Mouse (Mus musculus) stomach, embryonic 15.5 days (tissue): Measurements from ENCODE around the gene Nnmt. TPM values are rescaled to one million over a fixed set of nuclear protein-coding genes. Genes with fewer than 3 reads are reported as not detected.

Experiments
- ATAC-seq: fragments of 200-750 bp; cut with Nextera tagmentation; 2 replicates; pipeline ENCODE4 v1.8.0; 2017; ENCODE audit warnings: low read depth, moderate number of reproducible peaks, moderate TSS enrichment; ENCODE audit not compliant: insufficient read depth, low FRiP score
- H3K27ac ChIP-seq: fragments of 300-500 bp; sonication (generic); 2 replicates; pipeline ENCODE4 v1.5.1; 2015; ENCODE audit warnings: mild to moderate bottlenecking, inconsistent platforms
- H3K27me3 ChIP-seq: fragments of 300-500 bp; sonication (generic); replicated peaks from 2 replicates; pipeline ENCODE4 v1.6.1; 2015; ENCODE audit warnings: inconsistent platforms
- H3K36me3 ChIP-seq: fragments of 300-500 bp; sonication (generic); 2 replicates; pipeline ENCODE4 v1.6.1; 2015; ENCODE audit warnings: inconsistent platforms
- H3K4me1 ChIP-seq: fragments of 300-500 bp; sonication (generic); 2 replicates; pipeline ENCODE4 v1.6.1; 2015; ENCODE audit warnings: inconsistent platforms
- H3K4me2 ChIP-seq: fragments of 300-500 bp; sonication (generic); 2 replicates; pipeline ENCODE4 v1.6.1; 2015; ENCODE audit warnings: mild to moderate bottlenecking, inconsistent platforms
- H3K4me3 ChIP-seq: fragments of 300-500 bp; sonication (generic); replicated peaks from 2 replicates; pipeline ENCODE4 v1.5.1; 2015; ENCODE audit warnings: inconsistent platforms
- H3K9ac ChIP-seq: fragments of 300-500 bp; sonication (generic); 2 replicates; pipeline ENCODE4 v1.6.1; 2015; ENCODE audit warnings: inconsistent platforms
- H3K9me3 ChIP-seq: fragments of 300-500 bp; sonication (generic); 2 replicates; pipeline ENCODE4 v1.6.1; 2016; ENCODE audit warnings: inconsistent platforms
- WGBS: fragments of 180-500 bp; shearing (Covaris S2); methylation state at CpG from one replicate; pipeline ENCODE4 v1.1.7; 2015; 5-methylcytosine and 5-hydroxymethylcytosine counted together
- polyA plus RNA-seq: library from polyadenylated mRNA; unstranded; fragments of >200 nt; fragmentation: Nextera tagmentation; extraction: Ambion mirVana; gene quantifications from 2 replicates; pipeline ENCODE4 v1.2.1, GENCODE M21; 2015

The Nnmt gene
- polyA plus RNA-seq, 1 experiment from 2014 or later = 3.5 TPM

GRCm38 (mm10) chr9:48618111-48618510, 13.2 kb upstream of the Nnmt start:
- Histone ChIP-seq H3K36me3 (no peaks in the 10 kb centered on the region), H3K27ac (no peak overlapping the region), H3K4me2 (no peak overlapping the region), H3K9me3 (no peaks in the 10 kb centered on the region), H3K4me3 (no peak overlapping the region), H3K9ac (no peak overlapping the region), H3K4me1 (0 out of 2 replicates have a peak, but pooled peaks cover 6% of the 10 kb centered on the region), H3K27me3 (no peaks in the 10 kb centered on the region)
- WGBS = 70% methylated on average over 8 of the region's 8 CpGs
- ATAC-seq = no peak

- H3K9ac ChIP-seq = no peak overlapping the region
- no peaks in the 10 kb centered on the region for H3K27me3 ChIP-seq
- no peak overlapping the region for H3K4me2 ChIP-seq
- H3K36me3 ChIP-seq = no peaks in the 10 kb centered on the region
- H3K27ac ChIP-seq = no peak overlapping the region
- H3K4me3 ChIP-seq = no peak overlapping the region
- WGBS = 80% methylated on average over 3 of the region's 3 CpGs
- no peak for ATAC-seq
- H3K9me3 ChIP-seq = no peaks in the 10 kb centered on the region
- 0 out of 2 replicates have a peak, but pooled peaks cover 6% of the 10 kb centered on the region for H3K4me1 ChIP-seq
Measured at GRCm38 (mm10) chr9:48617511-48618010, 12.6 kb upstream of the Nnmt start.

- Histone ChIP-seq H3K4me2 (no peak overlapping the region), H3K27me3 (no peaks in the 10 kb centered on the region), H3K9me3 (no peaks in the 10 kb centered on the region), H3K27ac (no peak overlapping the region), H3K4me1 (0 out of 2 replicates have a peak, but pooled peaks cover 3% of the 10 kb centered on the region), H3K36me3 (no peaks in the 10 kb centered on the region), H3K4me3 (no peak overlapping the region), H3K9ac (no peak overlapping the region)
- WGBS = 80% methylated on average over 4 of the region's 4 CpGs
- ATAC-seq = no peak
Measured at GRCm38 (mm10) chr9:48613221-48613620, 8.3 kb upstream of the Nnmt start.

- no peak overlapping the region for H3K4me2 ChIP-seq
- H3K9ac ChIP-seq = no peak overlapping the region
- H3K9me3 ChIP-seq = no peaks in the 10 kb centered on the region
- 81% methylated on average over 5 of the region's 5 CpGs for WGBS
- H3K36me3 ChIP-seq = no peaks in the 10 kb centered on the region
- no peak for ATAC-seq
- H3K27me3 ChIP-seq = no peaks in the 10 kb centered on the region
- H3K4me3 ChIP-seq = no peak overlapping the region
- H3K27ac ChIP-seq = no peak overlapping the region
- H3K4me1 ChIP-seq = no peaks in the 10 kb centered on the region
Measured at GRCm38 (mm10) chr9:48612542-48612941, 7.6 kb upstream of the Nnmt start.

- 14% methylated on average over 1 of the region's 1 CpGs for WGBS
- no peak overlapping the region for H3K27ac ChIP-seq
Measured at GRCm38 (mm10) chr9:48611032-48611431, 6.1 kb upstream of the Nnmt start.

GRCm38 (mm10) chr9:48609734-48610133, 4.8 kb upstream of the Nnmt start:
- H3K27ac ChIP-seq = no peak overlapping the region
- no peak for ATAC-seq
- WGBS = 70% methylated on average over 4 of the region's 4 CpGs

More at GRCm38 (mm10) chr9:48611032-48611431, 6.1 kb upstream of the Nnmt start:
- Histone ChIP-seq H3K27me3 (no peaks in the 10 kb centered on the region), H3K4me3 (no peak overlapping the region), H3K36me3 (no peaks in the 10 kb centered on the region), H3K4me1 (no peaks in the 10 kb centered on the region), H3K4me2 (no peak overlapping the region), H3K9ac (no peak overlapping the region), H3K9me3 (no peaks in the 10 kb centered on the region)
- no peak for ATAC-seq

GRCm38 (mm10) chr9:48607417-48607816, 2.5 kb upstream of the Nnmt start:
- WGBS = 74% methylated on average over 7 of the region's 7 CpGs
- Histone ChIP-seq H3K4me3 (no peak overlapping the region), H3K27me3 (no peaks in the 10 kb centered on the region), H3K27ac (no peak overlapping the region), H3K4me2 (no peak overlapping the region), H3K9ac (no peak overlapping the region), H3K36me3 (no peaks in the 10 kb centered on the region), H3K9me3 (no peaks in the 10 kb centered on the region), H3K4me1 (no peaks in the 10 kb centered on the region)
- no peak for ATAC-seq

More at GRCm38 (mm10) chr9:48609734-48610133, 4.8 kb upstream of the Nnmt start:
- Histone ChIP-seq H3K36me3 (no peaks in the 10 kb centered on the region), H3K27me3 (no peaks in the 10 kb centered on the region), H3K4me1 (no peaks in the 10 kb centered on the region), H3K4me3 (no peak overlapping the region), H3K9me3 (no peaks in the 10 kb centered on the region), H3K9ac (no peak overlapping the region), H3K4me2 (no peak overlapping the region)

- 85% methylated on average over 7 of the region's 7 CpGs for WGBS
Measured at GRCm38 (mm10) chr9:48606171-48606570, 1.2 kb upstream of the Nnmt start.

GRCm38 (mm10) chr9:48605697-48606096, 744 bp upstream of the Nnmt start:
- Histone ChIP-seq H3K36me3 (no peaks in the 10 kb centered on the region), H3K4me3 (no peak overlapping the region), H3K4me2 (no peak overlapping the region), H3K9me3 (no peaks in the 10 kb centered on the region), H3K4me1 (no peaks in the 10 kb centered on the region), H3K27me3 (no peaks in the 10 kb centered on the region), H3K9ac (no peak overlapping the region), H3K27ac (no peak overlapping the region)
- 86% methylated on average over 5 of the region's 5 CpGs for WGBS
- no peak for ATAC-seq

More at GRCm38 (mm10) chr9:48606171-48606570, 1.2 kb upstream of the Nnmt start:
- Histone ChIP-seq H3K9me3 (no peaks in the 10 kb centered on the region), H3K9ac (no peak overlapping the region), H3K36me3 (no peaks in the 10 kb centered on the region), H3K4me3 (no peak overlapping the region), H3K27ac (no peak overlapping the region), H3K4me2 (no peak overlapping the region), H3K27me3 (no peaks in the 10 kb centered on the region), H3K4me1 (no peaks in the 10 kb centered on the region)
- ATAC-seq = no peak

- Histone ChIP-seq H3K27me3 (no peaks in the 10 kb centered on the region), H3K4me1 (no peaks in the 10 kb centered on the region), H3K4me2 (no peak overlapping the region), H3K27ac (no peak overlapping the region), H3K4me3 (no peak overlapping the region), H3K9me3 (no peaks in the 10 kb centered on the region), H3K36me3 (no peaks in the 10 kb centered on the region), H3K9ac (no peak overlapping the region)
- 53% methylated on average over 1 of the region's 1 CpGs for WGBS
- ATAC-seq = no peak
Measured at GRCm38 (mm10) chr9:48604226-48604625, 727 bp downstream of the Nnmt start.

- 71% methylated on average over 9 of the region's 9 CpGs for WGBS
- no peaks in the 10 kb centered on the region for H3K9me3 ChIP-seq
- no peak overlapping the region for H3K4me3 ChIP-seq
- H3K27me3 ChIP-seq = no peaks in the 10 kb centered on the region
- H3K4me1 ChIP-seq = no peaks in the 10 kb centered on the region
- H3K36me3 ChIP-seq = no peaks in the 10 kb centered on the region
- H3K27ac ChIP-seq = no peak overlapping the region
- H3K4me2 ChIP-seq = no peak overlapping the region
- no peak for ATAC-seq
- H3K9ac ChIP-seq = no peak overlapping the region
Measured at GRCm38 (mm10) chr9:48600881-48601280, 4.1 kb downstream of the Nnmt start.

GRCm38 (mm10) chr9:48600066-48600465, 4.9 kb downstream of the Nnmt start:
- no peaks in the 10 kb centered on the region for H3K9me3 ChIP-seq
- 64% methylated on average over 2 of the region's 2 CpGs for WGBS

GRCm38 (mm10) chr9:48597494-48597893, 7.5 kb downstream of the Nnmt start:
- Histone ChIP-seq H3K36me3 (no peaks in the 10 kb centered on the region), H3K27me3 (no peaks in the 10 kb centered on the region), H3K4me1 (no peaks in the 10 kb centered on the region), H3K4me3 (no peak overlapping the region), H3K9ac (no peak overlapping the region), H3K4me2 (no peak overlapping the region), H3K9me3 (no peaks in the 10 kb centered on the region), H3K27ac (no peak overlapping the region)
- ATAC-seq = no peak
- 74% methylated on average over 5 of the region's 5 CpGs for WGBS

More at GRCm38 (mm10) chr9:48600066-48600465, 4.9 kb downstream of the Nnmt start:
- no peak for ATAC-seq
- no peaks in the 10 kb centered on the region for H3K4me1 ChIP-seq
- no peak overlapping the region for H3K27ac ChIP-seq
- H3K4me3 ChIP-seq = no peak overlapping the region
- H3K9ac ChIP-seq = no peak overlapping the region
- H3K4me2 ChIP-seq = no peak overlapping the region
- no peaks in the 10 kb centered on the region for H3K36me3 ChIP-seq
- H3K27me3 ChIP-seq = no peaks in the 10 kb centered on the region
